ENCODE assay signal across 8 mouse cellular contexts in genomic region chr2:104591141-104591540, GRCm38 (mm10). TPM values are rescaled to one million over a fixed set of nuclear protein-coding genes. Genes with fewer than 3 reads are reported as not detected.
DNase-seq lines count a peak whose midpoint lies in the region; ATAC-seq and TF ChIP-seq lines count a peak whose summit lies in the region.

No protein-coding gene starts in this region.

- H3K79me2 ChIP-seq in heart, adult 2 months (replicated peaks; ENCODE audit: control insufficient read depth, insufficient read depth, low read length) = peaks cover 5% of the 10 kb centered on the region; the same call in 1 of the 2 replicates
- peaks cover 46% of the 10 kb centered on the region for H3K79me2 ChIP-seq in CH12.LX (replicated peaks; ENCODE audit: control insufficient read depth, extremely low read depth, insufficient read depth, poor library complexity, severe bottlenecking)

- peak overlapping the region; percentile 72 for H3K9ac ChIP-seq in heart, adult 2 months (ENCODE audit: low read depth, low read length)
- H3K9ac ChIP-seq in CH12.LX (ENCODE audit: insufficient read depth, low read depth) = peak overlapping the region; percentile 81
- H3K9ac ChIP-seq in liver, embryonic 15.5 days = peak overlapping the region; percentile 93

- H3K27me3 ChIP-seq in heart, adult 2 months (ENCODE audit: control insufficient read depth, insufficient read depth, low read length) = no peaks in the 10 kb centered on the region
- no peaks in the 10 kb centered on the region for H3K27me3 ChIP-seq in CH12.LX (replicated peaks)
- H3K27me3 ChIP-seq in forebrain, embryonic 10.5 days (ENCODE audit: poor library complexity, severe bottlenecking) = no peaks in the 10 kb centered on the region
- no peaks in the 10 kb centered on the region for H3K27me3 ChIP-seq in liver, embryonic 15.5 days

- no peak for DNase-seq in heart, adult 2 months
- no peak for DNase-seq in heart, postnatal 14 days
- DNase-seq in CH12.LX (ENCODE audit: extremely low read depth) = no peak
- no peak for DNase-seq in forebrain, embryonic 10.5 days (ENCODE audit: extremely low spot score, low spot score)
- DNase-seq in layer of hippocampus, postnatal 10 days (ENCODE audit: low spot score in 2 of 2) = no peak
- no peak for DNase-seq in kidney, postnatal 14 days
- DNase-seq in T-cell, adult 2 months (ENCODE audit: low spot score) = no peak

- in situ Hi-C loops in CH12.LX (cut with MboI; ENCODE audit: low pct_ligation_motif_present, low pct_unique_long_range_greater_than_20kb, low sequenced_read_pairs) = loop anchor here (25.0 kb wide), 1 partner anchor 554 kb away; the partner anchor contains the start of genes 4931422A03Rik and Fbxo3

- intact Hi-C loops in heart, adult 2 months (cut with DNase I) = loop anchor here (2.0 kb wide), 1 partner anchor 96 kb away; the partner anchor contains the start of gene Hipk3
- intact Hi-C loops in heart, postnatal 14 days (cut with DNase I) = no loop called here

- peak overlapping the region; percentile 74 for H3K4me3 ChIP-seq in heart, adult 2 months
- peak overlapping the region; percentile 80 to 98 (median 91) for H3K4me3 ChIP-seq in CH12.LX (replicated peaks in 1 of 3; ENCODE audit: low read depth in 2 of 3, low read length in 2 of 3, poor library complexity in 1 of 3)
- H3K4me3 ChIP-seq in forebrain, embryonic 10.5 days = peak overlapping the region; percentile 94
- H3K4me3 ChIP-seq in liver, embryonic 15.5 days (replicated peaks) = peak overlapping the region; percentile 99

- peak overlapping the region; percentile 89 for H3K27ac ChIP-seq in heart, adult 2 months
- no peak overlapping the region for H3K27ac ChIP-seq in CH12.LX (ENCODE audit: insufficient read depth, low read depth)
- peak overlapping the region; percentile 96 for H3K27ac ChIP-seq in forebrain, embryonic 10.5 days
- H3K27ac ChIP-seq in liver, embryonic 15.5 days (replicated peaks) = peak overlapping the region; percentile 88

- no peak for TF ChIP-seq RAD21 in CH12.LX (IDR thresholded peaks at IDR 0.05; ENCODE audit: low read depth, low read length)

- peaks cover 12% of the 10 kb centered on the region for H3K36me3 ChIP-seq in heart, adult 2 months (ENCODE audit: control insufficient read depth, insufficient read depth, low read length)
- H3K36me3 ChIP-seq in CH12.LX (replicated peaks in 1 of 2; ENCODE audit: control insufficient read depth in 1 of 2, insufficient read depth in 1 of 2, low read length in 1 of 2) = peaks cover 0 to 16% of the 10 kb centered on the region in 2 experiments
- peaks cover 16% of the 10 kb centered on the region for H3K36me3 ChIP-seq in forebrain, embryonic 10.5 days (replicated peaks)
- no peaks in the 10 kb centered on the region for H3K36me3 ChIP-seq in liver, embryonic 15.5 days (replicated peaks)

- no peak for TF ChIP-seq POLR2A in heart, adult 2 months (IDR thresholded peaks at IDR 0.05; ENCODE audit: insufficient read depth, low read depth, low read length)
- no peak for TF ChIP-seq POLR2A in CH12.LX (IDR thresholded peaks at IDR 0.05; ENCODE audit: low read depth, low read length)

- dilution Hi-C loops in CH12.LX (cut with MboI; ENCODE audit: extremely low pct_ligation_motif_present, extremely low pct_unique_long_range_greater_than_20kb, low sequenced_read_pairs) = no loop called here

- no peaks in the 10 kb centered on the region for H3K9me3 ChIP-seq in CH12.LX (replicated peaks; ENCODE audit: low read length)
- H3K9me3 ChIP-seq in forebrain, embryonic 10.5 days = no peaks in the 10 kb centered on the region
- H3K9me3 ChIP-seq in liver, embryonic 15.5 days (replicated peaks) = no peaks in the 10 kb centered on the region

- peak overlapping the region; percentile 74 for H3K4me2 ChIP-seq in CH12.LX (ENCODE audit: insufficient read depth, low read depth, poor library complexity, severe bottlenecking)
- H3K4me2 ChIP-seq in liver, embryonic 15.5 days = peak overlapping the region; percentile 87

- TF ChIP-seq EP300 in heart, adult 2 months (IDR thresholded peaks at IDR 0.05; ENCODE audit: insufficient read depth, low read depth, low read length) = no peak
- TF ChIP-seq EP300 in CH12.LX (IDR thresholded peaks at IDR 0.05; ENCODE audit: low read length) = no peak

- H3K4me1 ChIP-seq in heart, adult 2 months (ENCODE audit: control insufficient read depth, insufficient read depth, low read length) = peaks cover 3% of the 10 kb centered on the region
- peaks cover 0 to 44% of the 10 kb centered on the region in 2 experiments; a peak in 2 of 4 replicates for H3K4me1 ChIP-seq in CH12.LX (ENCODE audit: control insufficient read depth in 1 of 2, insufficient read depth in 2 of 2)
- H3K4me1 ChIP-seq in forebrain, embryonic 10.5 days = peaks cover 24% of the 10 kb centered on the region
- H3K4me1 ChIP-seq in liver, embryonic 15.5 days (replicated peaks) = peaks cover 33% of the 10 kb centered on the region

- under 1% methylated on average over 6 of the region's 6 CpGs for WGBS in heart, adult 2 months
- under 1% methylated on average over 6 of the region's 6 CpGs for WGBS in forebrain, embryonic 10.5 days
- under 1% methylated on average over 6 of the region's 6 CpGs for WGBS in liver, embryonic 15.5 days (ENCODE audit: insufficient replicate concordance)

- no peak for TF ChIP-seq CTCF in heart, adult 2 months (IDR thresholded peaks at IDR 0.05)
- TF ChIP-seq CTCF in CH12.LX (conservative IDR thresholded peaks at IDR 0.05 in 1 of 2, IDR thresholded peaks at IDR 0.05 in 1 of 2; ENCODE audit: low read depth in 2 of 2, low read length in 2 of 2) = no peak

- no peak for ATAC-seq in liver, embryonic 15.5 days (ENCODE audit: insufficient read depth)

TF ChIP-seq in CH12.LX, 34 proteins besides CTCF, POLR2A, EP300 and RAD21:
- TF ChIP-seq ZMIZ1 (IDR thresholded peaks at IDR 0.05; ENCODE audit: low read depth, low read length) (no peak), CHD1 (IDR thresholded peaks at IDR 0.05; ENCODE audit: low read depth, low read length) (0 out of 2 replicates have a peak, but pooled peaks have one; percentile 68), MXI1 (IDR thresholded peaks at IDR 0.05; ENCODE audit: low read depth, low read length) (no peak), MAZ (IDR thresholded peaks at IDR 0.05; ENCODE audit: low read depth, low read length) (no peak), ETS1 (conservative IDR thresholded peaks at IDR 0.05; ENCODE audit: low read depth, low read length) (no peak), CHD2 (IDR thresholded peaks at IDR 0.05; ENCODE audit: low read length) (no peak), JUND (conservative IDR thresholded peaks at IDR 0.05; ENCODE audit: low read depth, low read length) (no peak), E2F4 (IDR thresholded peaks at IDR 0.05; ENCODE audit: insufficient replicate concordance, low read depth, low read length) (no peak)

RNA-seq across cellular contexts. Expression of gene Cstf3, which starts 0.8 kb away (rescaled TPM):
- 10 to 100 TPM; 11.6 TPM for total RNA-seq in heart, adult 2 months (2021)
- polyA plus RNA-seq in heart, adult 2 months (2012; rRNA removed) = 6.2 and 10.5 TPM in 2 replicates
- 10 to 100 TPM; 16.4 to 18.3 TPM for total RNA-seq in heart, postnatal 14 days (2021)
- total RNA-seq in CH12.LX (2012; rRNA removed) (17.3 and 18.2 TPM in 2 replicates), CH12.LX (2014; rRNA removed) (50.6 and 54.9 TPM in 2 replicates)
- polyA plus RNA-seq in CH12.LX (2012; ENCODE audit: insufficient read length, low read depth) = 50.3 and 57.2 TPM in 2 replicates
- 96.5 and 104 TPM in 2 replicates for polyA plus RNA-seq in forebrain, embryonic 10.5 days (2016; fragmentation: Nextera tagmentation; extraction: Ambion mirVana)
- polyA plus RNA-seq in liver, embryonic 15.5 days (2015; fragmentation: Nextera tagmentation; extraction: Ambion mirVana) = 22.7 and 24.9 TPM in 2 replicates
- 10 to 100 TPM; 41.6 to 43.0 TPM for total RNA-seq in layer of hippocampus, postnatal 10 days (2021)
